Mouse (Mus musculus) neural tube, embryonic 12.5 days (tissue): Measurements from ENCODE around the gene Nudt17. TPM values are rescaled to one million over a fixed set of nuclear protein-coding genes. Genes with fewer than 3 reads are reported as not detected.
A peak's percentile ranks its signal among the peaks of the same experiment; 100 is the strongest.
"Not testable (repeated sequence)": the region's sequence is repeated elsewhere in the genome, so short reads cannot be mapped to it uniquely, and the experiment has no call there.

Source experiments
- ATAC-seq: fragments of 200-750 bp; cut with Nextera tagmentation; 2 replicates; pipeline ENCODE4 v1.8.0; 2017; ENCODE audit warnings: low read depth, mild to moderate bottlenecking, moderate TSS enrichment, moderate library complexity; ENCODE audit not compliant: low FRiP score
- H3K27ac ChIP-seq: fragments of 300-500 bp; sonication (generic); 2 replicates; pipeline ENCODE4 v1.5.1; 2016
- H3K27me3 ChIP-seq: fragments of 300-500 bp; sonication (generic); replicated peaks from 2 replicates; pipeline ENCODE4 v1.6.1; 2016; ENCODE audit warnings: mild to moderate bottlenecking
- H3K36me3 ChIP-seq: fragments of 300-500 bp; sonication (generic); 2 replicates; pipeline ENCODE4 v1.6.1; 2016; ENCODE audit warnings: mild to moderate bottlenecking
- H3K4me1 ChIP-seq: fragments of 300-500 bp; sonication (generic); 2 replicates; pipeline ENCODE4 v1.6.1; 2016
- H3K4me2 ChIP-seq: fragments of 300-500 bp; sonication (generic); replicated peaks from 2 replicates; pipeline ENCODE4 v1.6.1; 2016; ENCODE audit warnings: mild to moderate bottlenecking
- H3K4me3 ChIP-seq: fragments of 300-500 bp; sonication (generic); 2 replicates; pipeline ENCODE4 v1.5.1; 2016
- H3K9ac ChIP-seq: fragments of 300-500 bp; sonication (generic); 2 replicates; pipeline ENCODE4 v1.6.1; 2016; ENCODE audit warnings: mild to moderate bottlenecking
- H3K9me3 ChIP-seq: fragments of 300-500 bp; sonication (generic); 2 replicates; pipeline ENCODE4 v1.6.1; 2016; ENCODE audit warnings: mild to moderate bottlenecking
- WGBS: fragments of 180-500 bp; shearing (Covaris S2); methylation state at CpG from one replicate; pipeline ENCODE4 v1.1.7; 2016; 5-methylcytosine and 5-hydroxymethylcytosine counted together
- polyA plus RNA-seq: library from polyadenylated mRNA; unstranded; fragments of >200 nt; fragmentation: Nextera tagmentation; extraction: Ambion mirVana; gene quantifications from 2 replicates; pipeline ENCODE4 v1.2.1, GENCODE M21; 2016

The Nudt17 gene
- 13.5 and 14.5 TPM in 2 replicates for polyA plus RNA-seq

DNA sequence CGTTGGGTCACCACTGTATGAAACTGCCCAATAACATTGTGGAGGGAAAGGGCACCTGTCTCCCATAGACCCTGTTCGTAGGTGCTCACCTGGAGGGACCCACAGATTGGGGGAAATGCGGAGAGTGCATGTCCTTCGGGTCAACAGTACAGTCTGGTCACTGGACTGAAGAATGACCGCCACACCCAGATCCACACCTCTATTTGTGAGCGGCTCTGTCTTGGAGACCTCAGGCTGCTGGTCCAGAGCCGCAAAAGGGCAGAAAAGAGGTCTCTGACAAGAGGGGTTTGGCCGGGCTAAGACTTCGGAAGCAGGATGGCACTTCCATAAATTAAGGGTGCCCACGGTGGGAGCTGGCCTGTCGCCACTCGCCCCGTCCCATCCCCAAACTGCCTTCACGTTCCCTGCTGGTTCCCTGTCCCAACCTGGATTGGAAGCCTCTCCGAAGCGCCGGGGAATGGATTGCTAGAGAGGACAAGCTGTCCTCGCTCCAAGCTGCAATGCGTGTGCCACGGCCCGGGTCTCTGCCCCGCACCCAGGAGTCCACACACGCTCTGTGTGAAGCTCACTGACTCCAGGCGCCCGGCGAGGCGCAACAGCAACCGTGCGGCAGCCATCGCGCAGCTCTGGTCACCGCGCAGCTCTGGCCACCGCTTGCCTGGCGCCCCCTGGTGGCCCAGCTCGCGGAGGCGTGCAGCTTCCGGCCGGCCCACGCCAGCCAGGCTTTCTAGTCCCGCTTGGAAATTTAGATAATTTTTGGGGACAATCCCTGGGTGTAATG is at the start of gene Nudt17:
Gene Nudt17, minus strand, starts transcription at position 660 of the 781 bp plus-strand sequence.
- 6% methylated on average over 42 of the region's 42 CpGs for WGBS
- H3K9ac ChIP-seq, result peak within 1 kb of the TSS; percentile 48
- peak; percentile 90 for ATAC-seq
- 0 out of 2 replicates have a peak, but pooled peaks cover 5% of the 10 kb centered on the region for H3K27me3 ChIP-seq
- H3K4me2 ChIP-seq, result peak within 1 kb of the TSS; percentile 84
- peak within 1 kb of the TSS; percentile 32 for H3K4me3 ChIP-seq
- H3K27ac ChIP-seq, result no peak within 1 kb of the TSS
- peaks cover 55% of the 10 kb centered on the region for H3K36me3 ChIP-seq
- peaks cover 5% of the 10 kb centered on the region; the same call in 1 of the 2 replicates for H3K4me1 ChIP-seq
- H3K9me3 ChIP-seq, result no peaks in the 10 kb centered on the region

DNA sequence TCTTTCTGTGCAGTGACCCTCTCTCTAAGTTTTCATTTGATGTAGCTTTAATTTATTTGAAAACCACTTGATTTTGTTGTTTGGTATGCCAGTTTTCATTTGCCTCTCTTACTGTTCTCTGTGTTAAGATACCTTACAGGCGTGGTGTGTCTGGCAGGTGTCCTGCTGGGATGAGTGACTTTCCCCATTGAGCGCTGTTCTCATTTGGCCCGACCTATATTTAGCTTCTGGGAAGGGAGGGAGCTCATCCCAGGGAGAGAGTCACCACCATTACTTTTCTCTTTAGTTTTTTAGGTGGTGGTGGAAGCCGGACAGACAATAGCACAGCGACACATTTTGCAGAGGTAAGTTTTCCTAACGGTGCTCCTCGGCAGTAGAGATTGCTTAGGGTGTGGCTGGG is 49.3 kb upstream of the Nudt17 start:
- Histone ChIP-seq H3K4me2 (no peak overlapping the region), H3K36me3 (no peaks in the 10 kb centered on the region), H3K4me1 (no peaks in the 10 kb centered on the region), H3K4me3 (no peak overlapping the region), H3K27ac (no peak overlapping the region), H3K9ac (no peak overlapping the region), H3K9me3 (no peaks in the 10 kb centered on the region), H3K27me3 (no peaks in the 10 kb centered on the region)
- 66% methylated on average over 7 of the region's 7 CpGs for WGBS
- ATAC-seq, result no peak

DNA sequence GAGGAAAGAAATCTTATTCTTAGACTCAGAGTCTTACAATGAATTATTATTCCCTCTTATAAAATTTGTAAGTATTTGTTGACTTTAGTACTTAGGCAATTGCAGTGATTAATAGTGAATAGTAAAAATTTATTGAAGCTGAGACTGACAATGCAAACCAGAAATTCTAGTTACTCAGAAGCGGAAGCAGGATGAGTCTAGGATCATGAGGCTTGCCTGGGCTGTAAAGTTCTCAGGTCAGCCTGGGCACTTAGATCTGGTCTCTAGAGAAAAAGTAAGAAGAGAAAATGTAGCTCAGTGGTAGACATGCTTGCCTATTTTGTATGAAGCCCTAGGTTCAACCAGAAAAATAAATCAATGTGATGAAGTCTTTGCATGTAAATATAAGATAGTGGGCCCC is 47.6 kb upstream of the Nudt17 start:
- H3K4me2 ChIP-seq, result no peak overlapping the region
- ATAC-seq, result no peak
- no peak overlapping the region for H3K27ac ChIP-seq
- H3K4me3 ChIP-seq, result no peak overlapping the region
- H3K9ac ChIP-seq, result no peak overlapping the region
- no peaks in the 10 kb centered on the region for H3K9me3 ChIP-seq
- no peaks in the 10 kb centered on the region for H3K36me3 ChIP-seq
- H3K27me3 ChIP-seq, result no peaks in the 10 kb centered on the region
- 95% methylated on average over 1 of the region's 1 CpGs for WGBS
- H3K4me1 ChIP-seq, result no peaks in the 10 kb centered on the region

DNA sequence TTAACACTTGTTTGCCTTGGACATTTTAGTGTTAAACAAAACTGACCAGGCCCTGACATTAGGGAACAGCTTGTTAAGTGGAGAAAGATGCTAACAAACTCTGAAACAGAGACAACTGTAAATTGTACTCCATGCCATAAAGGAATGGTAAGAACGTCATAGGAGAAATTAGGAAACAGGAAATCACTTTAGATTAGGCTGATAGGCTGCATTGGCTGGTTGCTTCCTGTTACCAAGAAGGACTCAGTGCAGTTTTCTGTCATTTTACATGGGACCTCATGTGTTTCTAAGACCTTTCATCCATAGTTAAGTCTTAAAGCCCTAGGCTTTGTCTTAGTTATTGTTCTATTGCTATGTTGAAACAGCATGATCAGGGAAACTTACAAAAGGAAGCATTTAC is 38.5 kb upstream of the Nudt17 start:
- H3K4me1 ChIP-seq, result no peaks in the 10 kb centered on the region
- H3K27me3 ChIP-seq, result no peaks in the 10 kb centered on the region
- H3K4me3 ChIP-seq, result no peak overlapping the region
- no peak overlapping the region for H3K4me2 ChIP-seq
- ATAC-seq, result no peak
- H3K36me3 ChIP-seq, result no peaks in the 10 kb centered on the region
- 87% methylated on average over 1 of the region's 1 CpGs for WGBS
- no peak overlapping the region for H3K9ac ChIP-seq
- H3K27ac ChIP-seq, result no peak overlapping the region
- no peaks in the 10 kb centered on the region for H3K9me3 ChIP-seq

DNA sequence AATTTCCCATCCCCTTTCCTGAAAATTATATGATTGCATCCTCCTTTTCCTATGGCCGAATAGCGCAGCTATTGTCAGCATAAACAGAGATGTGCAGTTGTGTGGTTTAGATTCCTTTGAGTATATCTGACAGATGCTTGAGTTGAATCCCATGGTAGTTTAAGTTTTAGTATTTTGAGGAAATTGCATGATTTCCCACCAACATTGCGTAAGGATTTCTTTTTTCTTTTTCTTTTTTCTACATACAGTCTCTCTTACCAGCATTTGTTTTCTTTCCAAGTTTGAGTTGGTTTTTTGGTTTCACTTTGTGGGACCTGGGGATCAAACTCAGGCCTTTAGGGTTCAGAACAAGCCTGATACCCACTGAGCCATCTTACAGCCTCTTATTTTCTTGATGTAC is 36.0 kb upstream of the Nudt17 start:
- Histone ChIP-seq H3K27me3 (no peaks in the 10 kb centered on the region), H3K9ac (no peak overlapping the region), H3K36me3 (no peaks in the 10 kb centered on the region), H3K4me2 (no peak overlapping the region), H3K9me3 (no peaks in the 10 kb centered on the region), H3K27ac (no peak overlapping the region), H3K4me1 (no peaks in the 10 kb centered on the region), H3K4me3 (no peak overlapping the region)
- ATAC-seq, result no peak
- 95% methylated on average over 3 of the region's 3 CpGs for WGBS

DNA sequence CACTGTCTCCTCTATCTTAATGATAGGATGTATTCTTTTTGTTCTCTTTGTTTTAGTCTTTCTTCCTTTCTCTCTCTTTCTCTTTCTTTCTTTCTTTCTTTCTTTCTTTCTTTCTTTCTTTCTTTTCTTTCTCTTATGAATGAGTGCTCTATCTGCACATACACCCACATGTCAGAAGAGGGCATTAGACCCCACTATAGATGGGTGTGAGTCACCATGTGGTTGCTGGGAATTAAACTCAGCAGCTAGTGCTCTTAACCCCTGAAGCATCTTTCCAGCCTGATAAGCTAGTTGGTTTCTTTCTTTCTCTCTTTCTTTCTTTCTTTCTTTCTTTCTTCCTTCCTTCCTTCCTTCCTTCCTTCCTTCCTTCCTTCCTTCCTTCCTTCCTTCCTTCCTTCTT is 31.9 kb upstream of the Nudt17 start:
- not testable (repeated sequence) for H3K9me3 ChIP-seq, H3K27me3 ChIP-seq, H3K4me2 ChIP-seq, H3K4me3 ChIP-seq, H3K4me1 ChIP-seq, H3K36me3 ChIP-seq, H3K9ac ChIP-seq, ATAC-seq, H3K27ac ChIP-seq

DNA sequence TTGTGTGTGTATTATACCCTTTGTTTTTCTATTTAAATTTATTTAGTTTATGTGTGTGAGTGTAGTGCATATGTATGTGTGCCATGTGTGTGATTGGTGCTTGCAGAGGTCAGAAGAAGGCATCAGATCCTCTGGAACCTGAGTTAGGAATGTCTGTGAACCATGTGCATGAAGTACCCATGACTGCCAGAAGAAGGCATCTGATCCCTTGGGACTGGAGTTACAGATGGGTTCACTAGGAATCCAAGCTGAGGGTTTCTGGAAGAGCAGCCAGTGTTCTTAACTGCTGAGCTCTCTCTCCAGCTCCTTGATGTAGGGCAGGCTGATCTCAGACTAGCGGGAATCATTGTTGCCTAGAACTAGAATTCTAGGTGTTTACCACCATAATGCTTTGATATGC is 29.6 kb upstream of the Nudt17 start:
- no peaks in the 10 kb centered on the region for H3K4me1 ChIP-seq
- ATAC-seq, result no peak
- no peak overlapping the region for H3K27ac ChIP-seq
- H3K27me3 ChIP-seq, result no peaks in the 10 kb centered on the region
- no peak overlapping the region for H3K9ac ChIP-seq
- no peaks in the 10 kb centered on the region for H3K9me3 ChIP-seq
- 90% methylated on average over 1 of the region's 1 CpGs for WGBS
- no peaks in the 10 kb centered on the region for H3K36me3 ChIP-seq
- no peak overlapping the region for H3K4me3 ChIP-seq
- no peak overlapping the region for H3K4me2 ChIP-seq

DNA sequence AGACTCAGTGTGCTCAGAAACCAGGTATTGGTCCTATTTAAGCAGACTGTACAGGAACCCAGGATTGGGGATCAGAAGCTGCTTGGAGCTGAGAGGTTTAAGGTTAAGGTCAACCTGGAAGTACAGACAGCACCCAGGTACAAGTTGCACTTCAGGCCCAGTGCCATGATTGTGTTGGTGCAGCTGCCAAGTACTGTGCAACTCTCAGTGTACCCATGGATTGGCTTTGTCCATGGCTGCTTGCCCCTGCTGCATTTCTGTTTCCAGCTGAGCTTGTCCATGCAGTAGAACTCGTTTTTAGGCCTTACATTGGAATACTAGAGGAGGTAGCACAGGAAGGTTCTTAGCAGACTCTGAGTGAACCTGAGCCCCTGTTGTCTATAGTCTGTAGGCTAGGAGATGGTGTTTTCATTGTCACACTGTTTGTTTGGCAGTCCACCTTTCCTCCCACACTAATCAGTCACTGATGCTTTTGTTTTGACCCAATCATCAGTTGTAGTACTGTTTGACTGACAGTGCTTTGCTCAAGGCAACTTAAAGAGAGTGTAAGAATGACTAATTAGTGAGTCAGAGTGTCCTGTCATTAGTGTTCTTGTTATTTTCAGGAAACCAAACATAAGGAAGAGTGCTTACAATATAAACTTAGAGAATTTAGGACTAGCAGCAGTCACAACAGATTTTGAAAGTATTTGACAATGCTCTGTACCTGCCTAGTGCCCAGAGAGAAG is 28.8 kb upstream of the Nudt17 start:
- no peak for ATAC-seq
- 63% methylated on average over 1 of the region's 1 CpGs for WGBS
- no peaks in the 10 kb centered on the region for H3K9me3 ChIP-seq
- H3K4me2 ChIP-seq, result no peak overlapping the region
- no peak overlapping the region for H3K9ac ChIP-seq
- no peak overlapping the region for H3K27ac ChIP-seq
- H3K36me3 ChIP-seq, result no peaks in the 10 kb centered on the region
- no peak overlapping the region for H3K4me3 ChIP-seq
- H3K4me1 ChIP-seq, result no peaks in the 10 kb centered on the region
- H3K27me3 ChIP-seq, result no peaks in the 10 kb centered on the region

DNA sequence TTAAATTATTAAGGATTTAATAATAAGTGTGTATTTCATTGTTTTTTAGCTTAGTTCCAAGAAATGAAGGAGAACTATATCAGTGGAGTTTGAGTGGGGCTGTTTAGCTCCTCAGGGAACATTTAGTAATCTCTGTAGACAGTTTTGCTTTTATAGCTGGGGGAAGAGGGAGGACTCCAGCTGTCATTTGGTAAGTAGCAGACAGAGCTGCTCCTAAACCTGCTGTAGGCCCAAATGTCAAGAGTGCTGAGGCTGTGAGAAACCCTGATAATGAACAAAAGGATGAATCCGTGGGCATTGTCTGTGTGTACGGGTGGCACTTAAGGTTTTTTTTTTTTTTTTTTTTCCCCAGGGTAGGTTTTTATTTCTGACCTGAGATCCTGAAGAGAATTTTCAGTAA is 26.8 kb upstream of the Nudt17 start:
- no peak for ATAC-seq
- Histone ChIP-seq H3K27ac (no peak overlapping the region), H3K4me2 (no peak overlapping the region), H3K27me3 (no peaks in the 10 kb centered on the region), H3K9me3 (no peaks in the 10 kb centered on the region), H3K4me1 (0 out of 2 replicates have a peak, but pooled peaks cover 6% of the 10 kb centered on the region), H3K4me3 (no peak overlapping the region), H3K36me3 (no peaks in the 10 kb centered on the region), H3K9ac (no peak overlapping the region)
- 71% methylated on average over 2 of the region's 2 CpGs for WGBS

DNA sequence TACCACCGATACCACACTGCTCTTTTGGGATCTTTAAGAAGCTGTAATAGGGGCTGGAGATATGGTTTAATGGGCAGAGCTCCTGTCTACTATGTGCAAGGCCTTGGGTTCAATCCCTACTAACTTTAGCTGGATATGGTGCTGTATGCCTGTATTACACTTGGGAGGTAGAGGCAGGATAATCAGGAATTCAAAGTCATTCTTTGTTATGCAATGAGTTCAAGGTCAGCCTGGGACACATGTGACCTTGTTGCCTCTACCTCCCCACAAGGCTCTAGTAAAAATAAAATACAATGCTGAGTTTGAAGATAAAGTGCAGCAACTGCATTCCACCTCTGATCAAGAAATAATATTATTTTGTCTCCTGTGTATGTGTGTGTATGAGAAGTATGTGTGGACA is 25.6 kb upstream of the Nudt17 start:
- no peak for ATAC-seq
- 94% methylated on average over 1 of the region's 1 CpGs for WGBS
- H3K4me1 ChIP-seq, result peaks cover 12% of the 10 kb centered on the region
- H3K4me2 ChIP-seq, result no peak overlapping the region
- no peaks in the 10 kb centered on the region for H3K9me3 ChIP-seq
- no peaks in the 10 kb centered on the region for H3K36me3 ChIP-seq
- no peak overlapping the region for H3K9ac ChIP-seq
- no peak overlapping the region for H3K27ac ChIP-seq
- H3K27me3 ChIP-seq, result no peaks in the 10 kb centered on the region
- no peak overlapping the region for H3K4me3 ChIP-seq

DNA sequence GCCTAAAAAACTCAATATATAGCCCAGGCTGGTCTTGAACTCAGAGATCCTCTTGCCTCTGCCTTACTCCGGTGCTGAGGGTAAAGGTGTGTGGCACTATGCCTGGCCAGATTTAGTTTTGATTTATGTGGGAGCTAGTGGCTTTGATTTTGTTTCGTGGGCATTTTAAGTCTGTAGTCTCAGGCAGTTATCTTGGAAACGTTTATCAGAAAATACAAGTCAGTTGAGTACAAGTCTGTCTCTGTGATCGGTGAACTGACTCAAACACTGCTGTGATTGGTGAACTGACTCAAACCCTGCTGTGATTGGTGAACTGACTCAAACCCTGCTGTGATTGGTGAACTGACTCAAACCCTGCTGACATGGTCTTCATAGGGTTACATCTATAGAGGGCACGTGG is 22.4 kb upstream of the Nudt17 start:
- no peak for ATAC-seq
- H3K27ac ChIP-seq, result no peak overlapping the region
- WGBS, result 75% methylated on average over 5 of the region's 5 CpGs
- H3K36me3 ChIP-seq, result no peaks in the 10 kb centered on the region
- H3K9me3 ChIP-seq, result no peaks in the 10 kb centered on the region
- no peak overlapping the region for H3K9ac ChIP-seq
- H3K27me3 ChIP-seq, result no peaks in the 10 kb centered on the region
- H3K4me2 ChIP-seq, result no peak overlapping the region
- H3K4me1 ChIP-seq, result peaks cover 26% of the 10 kb centered on the region
- no peak overlapping the region for H3K4me3 ChIP-seq

DNA sequence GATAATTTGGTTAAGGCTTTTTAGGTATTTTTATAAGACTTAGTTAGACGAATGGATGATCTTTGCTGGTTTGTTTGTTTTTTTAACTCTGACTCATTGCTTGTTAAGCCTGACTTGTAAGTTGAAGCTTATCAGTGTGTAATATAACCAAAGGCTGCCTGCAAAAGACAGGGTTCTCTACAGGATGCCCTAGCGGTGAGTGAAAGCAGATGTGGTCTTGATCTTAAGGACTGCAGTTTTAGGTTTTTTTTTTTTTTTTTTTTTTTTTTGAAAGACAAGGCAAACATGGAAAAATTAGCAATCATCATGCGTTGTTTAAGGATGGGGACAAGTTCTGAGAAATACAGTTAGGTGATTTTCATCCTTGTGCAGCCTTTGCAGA is 21.0 kb upstream of the Nudt17 start:
- no peaks in the 10 kb centered on the region for H3K27me3 ChIP-seq
- H3K9ac ChIP-seq, result no peak overlapping the region
- peak overlapping the region; percentile 78; the same call in 1 of the 2 replicates for H3K4me2 ChIP-seq
- no peaks in the 10 kb centered on the region for H3K36me3 ChIP-seq
- ATAC-seq, result no peak
- no peaks in the 10 kb centered on the region for H3K9me3 ChIP-seq
- WGBS, result 76% methylated on average over 3 of the region's 3 CpGs
- no peak overlapping the region for H3K27ac ChIP-seq
- H3K4me3 ChIP-seq, result no peak overlapping the region
- H3K4me1 ChIP-seq, result peaks cover 26% of the 10 kb centered on the region
